Mouse (Mus musculus): ENCODE measurements around the gene Cfi. TPM values are rescaled to one million over a fixed set of nuclear protein-coding genes. Genes with fewer than 3 reads are reported as not detected.

The Cfi gene
- polyA plus RNA-seq, 1 experiment from 2014 or later = 0.09 TPM

DNA sequence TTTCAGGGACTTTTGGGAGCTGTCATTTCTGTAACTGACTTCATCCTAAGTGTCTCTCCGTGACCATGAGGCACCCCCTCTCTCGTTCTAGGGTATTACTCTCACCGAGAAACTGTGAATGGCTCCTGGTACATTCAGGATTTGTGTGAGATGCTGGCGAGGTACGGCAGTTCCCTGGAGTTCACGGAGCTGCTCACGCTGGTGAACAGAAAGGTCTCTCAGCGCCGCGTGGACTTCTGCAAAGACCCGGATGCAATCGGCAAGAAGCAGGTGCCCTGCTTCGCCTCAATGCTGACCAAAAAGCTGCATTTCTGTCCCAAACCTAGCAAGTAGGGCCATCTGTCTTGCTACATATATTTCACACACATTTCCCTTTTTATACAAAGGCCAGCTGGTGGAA is 77.6 kb downstream of the Cfi start:
- ATAC-seq (ENCODE audit: insufficient number of reproducible peaks, low FRiP score, low TSS enrichment, low read depth) (no peak), DNase-seq (ENCODE audit: low spot score) (no peak)
- Histone ChIP-seq H3K9ac (ENCODE audit: low read length) (no peak overlapping the region), H3K36me3 (ENCODE audit: control insufficient read depth, insufficient read depth, low read length) (peaks cover 15% of the 10 kb centered on the region), H3K27me3 (ENCODE audit: control insufficient read depth, insufficient read depth, low read length) (no peaks in the 10 kb centered on the region), H3K4me1 (ENCODE audit: control insufficient read depth, insufficient read depth, low read length) (no peaks in the 10 kb centered on the region), H3K4me3 (ENCODE audit: low read depth, low read length) (no peak overlapping the region), H3K4me2 (ENCODE audit: low read depth, severe bottlenecking) (no peak overlapping the region), H3K27ac (replicated peaks; ENCODE audit: low read depth, low read length) (no peak overlapping the region), H3K9me3 (ENCODE audit: control insufficient read depth, low read length) (no peaks in the 10 kb centered on the region)
- 92% methylated on average over 13 of the region's 13 CpGs for WGBS

DNA sequence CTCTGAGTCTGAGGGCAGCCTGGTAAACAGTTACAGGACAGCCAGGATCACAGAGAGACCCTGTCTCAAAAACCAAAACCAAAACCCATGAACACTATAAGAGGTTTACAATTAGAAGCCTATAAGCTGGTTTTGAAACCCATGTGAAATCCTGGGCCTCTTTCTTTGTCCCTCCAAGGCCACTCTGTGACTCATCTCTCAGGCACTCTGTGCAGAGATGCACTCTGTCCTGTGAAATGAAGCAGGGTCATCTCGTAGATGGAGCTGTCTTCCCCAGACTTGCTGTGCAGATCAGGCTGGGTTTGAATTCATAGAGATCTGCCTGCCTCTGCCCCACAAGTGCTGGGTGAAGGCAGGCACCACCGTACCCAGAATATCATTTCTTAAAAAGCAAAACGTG is 81.7 kb downstream of the Cfi start:
- Histone ChIP-seq H3K36me3 (ENCODE audit: control insufficient read depth, insufficient read depth, low read length) (no peaks in the 10 kb centered on the region), H3K9ac (ENCODE audit: low read length) (no peak overlapping the region), H3K4me3 (ENCODE audit: low read depth, low read length) (no peak overlapping the region), H3K27me3 (ENCODE audit: control insufficient read depth, insufficient read depth, low read length) (no peaks in the 10 kb centered on the region), H3K4me2 (ENCODE audit: low read depth, severe bottlenecking) (no peak overlapping the region), H3K4me1 (ENCODE audit: control insufficient read depth, insufficient read depth, low read length) (no peaks in the 10 kb centered on the region), H3K9me3 (ENCODE audit: control insufficient read depth, low read length) (no peaks in the 10 kb centered on the region), H3K27ac (replicated peaks; ENCODE audit: low read depth, low read length) (no peak overlapping the region)
- DNase-seq (ENCODE audit: low spot score) (no peak), ATAC-seq (ENCODE audit: insufficient number of reproducible peaks, low FRiP score, low TSS enrichment, low read depth) (no peak)
- WGBS = 78% methylated on average over 3 of the region's 3 CpGs

DNA sequence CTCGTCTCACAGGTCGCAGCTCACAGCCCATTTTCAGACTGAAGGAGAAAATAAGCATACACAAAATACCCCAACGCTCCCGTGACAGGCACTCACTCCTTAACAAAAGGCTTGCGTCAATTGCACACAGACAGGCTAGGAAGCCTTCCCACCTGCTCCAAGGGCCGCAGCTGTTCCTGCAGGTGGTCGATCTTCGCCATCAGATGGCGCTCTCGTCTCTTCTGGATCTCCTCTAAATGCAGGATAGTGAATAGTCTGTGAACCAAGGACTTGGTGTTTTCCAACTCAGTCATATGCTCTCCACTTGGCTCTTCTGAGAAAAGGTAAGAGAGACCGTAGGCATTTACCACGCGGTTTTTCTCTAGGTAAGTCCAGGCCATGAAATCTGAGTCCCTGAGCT is 82.8 kb downstream of the Cfi start:
- H3K9me3 ChIP-seq (ENCODE audit: control insufficient read depth, low read length) = no peaks in the 10 kb centered on the region
- no peak overlapping the region for H3K9ac ChIP-seq (ENCODE audit: low read length)
- no peaks in the 10 kb centered on the region for H3K4me1 ChIP-seq (ENCODE audit: control insufficient read depth, insufficient read depth, low read length)
- no peak overlapping the region for H3K4me3 ChIP-seq (ENCODE audit: low read depth, low read length)
- no peak overlapping the region for H3K4me2 ChIP-seq (ENCODE audit: low read depth, severe bottlenecking)
- peak; percentile 83 for DNase-seq (ENCODE audit: low spot score)
- H3K36me3 ChIP-seq (ENCODE audit: control insufficient read depth, insufficient read depth, low read length) = no peaks in the 10 kb centered on the region
- 0 out of 2 replicates have a peak, but pooled peaks have one; percentile 47 for ATAC-seq (ENCODE audit: insufficient number of reproducible peaks, low FRiP score, low TSS enrichment, low read depth)
- no peaks in the 10 kb centered on the region for H3K27me3 ChIP-seq (ENCODE audit: control insufficient read depth, insufficient read depth, low read length)
- WGBS = 18% methylated on average over 13 of the region's 13 CpGs
- no peak overlapping the region for H3K27ac ChIP-seq (replicated peaks; ENCODE audit: low read depth, low read length)

DNA sequence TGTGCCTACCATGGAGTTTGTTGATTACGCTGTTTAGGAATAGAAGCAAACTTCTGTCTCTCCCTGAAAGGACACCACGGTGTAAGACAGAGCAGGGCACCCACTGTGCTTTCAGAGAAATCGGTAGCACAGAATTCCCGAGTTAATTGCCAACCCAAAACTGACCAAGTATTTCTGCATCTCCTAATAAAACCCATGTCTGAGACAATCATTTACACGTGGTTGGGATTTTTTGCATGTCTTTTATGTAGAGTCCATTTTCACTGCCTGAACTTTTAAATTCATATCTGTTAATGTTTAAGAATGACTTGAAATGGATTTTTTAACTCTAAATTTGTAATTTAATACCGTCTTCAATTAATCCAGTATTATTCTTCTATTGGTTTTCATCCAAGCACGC is 87.9 kb downstream of the Cfi start:
- DNase-seq (ENCODE audit: low spot score) (no peak), ATAC-seq (ENCODE audit: insufficient number of reproducible peaks, low FRiP score, low TSS enrichment, low read depth) (no peak)
- H3K27ac ChIP-seq (replicated peaks; ENCODE audit: low read depth, low read length) = no peak overlapping the region
- H3K9ac ChIP-seq (ENCODE audit: low read length) = no peak overlapping the region
- H3K27me3 ChIP-seq (ENCODE audit: control insufficient read depth, insufficient read depth, low read length) = no peaks in the 10 kb centered on the region
- H3K4me3 ChIP-seq (ENCODE audit: low read depth, low read length) = no peak overlapping the region
- no peaks in the 10 kb centered on the region for H3K36me3 ChIP-seq (ENCODE audit: control insufficient read depth, insufficient read depth, low read length)
- H3K4me2 ChIP-seq (ENCODE audit: low read depth, severe bottlenecking) = no peak overlapping the region
- H3K4me1 ChIP-seq (ENCODE audit: control insufficient read depth, insufficient read depth, low read length) = no peaks in the 10 kb centered on the region
- 91% methylated on average over 7 of the region's 7 CpGs for WGBS
- no peaks in the 10 kb centered on the region for H3K9me3 ChIP-seq (ENCODE audit: control insufficient read depth, low read length)

Other genes with a start within 250 kb of the Cfi start
- gene Egf, start 80.6 kb upstream of the Cfi start, polyA plus RNA-seq (2014; fragmentation: Nextera tagmentation; extraction: Ambion mirVana) = 0.92 and 0.94 TPM in 2 replicates
- not detected in 2 replicates for gene Lrit3, start 31.9 kb upstream of the Cfi start, polyA plus RNA-seq (2014; fragmentation: Nextera tagmentation; extraction: Ambion mirVana)
- gene Rrh, start 13.3 kb upstream of the Cfi start, polyA plus RNA-seq (2014; fragmentation: Nextera tagmentation; extraction: Ambion mirVana) = 0.09 TPM in 1 of 2 replicates, not detected in the other
- gene Gar1, start 4.5 kb upstream of the Cfi start, polyA plus RNA-seq (2014; fragmentation: Nextera tagmentation; extraction: Ambion mirVana) = 44.1 and 55.8 TPM in 2 replicates
- 23.9 and 25.9 TPM in 2 replicates for gene Pla2g12a, start 42.7 kb downstream of the Cfi start, polyA plus RNA-seq (2014; fragmentation: Nextera tagmentation; extraction: Ambion mirVana)
- gene Casp6, start 65.5 kb downstream of the Cfi start, polyA plus RNA-seq (2014; fragmentation: Nextera tagmentation; extraction: Ambion mirVana) = 109 and 120 TPM in 2 replicates
- gene Mcub, start 134.3 kb downstream of the Cfi start, polyA plus RNA-seq (2014; fragmentation: Nextera tagmentation; extraction: Ambion mirVana) = 12.5 and 14.1 TPM in 2 replicates
- gene Sec24b, start 225.7 kb downstream of the Cfi start, polyA plus RNA-seq (2014; fragmentation: Nextera tagmentation; extraction: Ambion mirVana) = 33.6 and 38.5 TPM in 2 replicates